In the genomic region with DNA sequence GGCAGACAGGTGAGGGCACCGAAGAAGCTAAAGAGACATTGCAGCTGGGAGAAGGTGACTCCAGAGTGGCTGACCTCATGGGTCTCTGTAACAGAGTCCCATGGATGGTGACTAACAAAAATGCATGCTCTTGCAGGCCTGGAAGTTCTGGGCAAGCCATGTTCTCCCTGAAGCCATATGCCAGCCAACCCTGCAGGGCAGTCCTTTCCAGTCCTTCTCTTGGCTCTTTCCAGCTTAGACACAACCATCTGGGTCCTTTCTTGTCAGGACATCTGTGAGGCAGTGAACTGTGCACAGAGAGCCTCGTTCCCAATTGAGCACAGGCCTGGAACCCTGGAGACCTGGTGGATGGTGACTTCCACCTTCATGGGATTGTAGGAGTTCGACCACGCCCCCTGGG, we compare ENCODE assay signal across 19 mouse cellular contexts. TPM values are rescaled to one million over a fixed set of nuclear protein-coding genes. Genes with fewer than 3 reads are reported as not detected.
A peak's percentile ranks its signal among the peaks of the same experiment; 100 is the strongest.
DNase-seq lines count a peak whose midpoint lies in the region; ATAC-seq and TF ChIP-seq lines count a peak whose summit lies in the region.
"Had no signal": no experiment of that assay in that cellular context is flagged by ENCODE, and none has a peak within 500 bp of the region (broad histone marks: within the 10 kb centered on the region; RNA-seq: fewer than 3 reads in every experiment).

No protein-coding gene starts in this region.

- H3K9ac ChIP-seq in forebrain, embryonic 11.5 days (ENCODE audit: low read length): no peak overlapping the region
- H3K9ac ChIP-seq: embryonic facial prominence, embryonic 12.5 days; forebrain, embryonic 12.5 days had no signal

- no peak overlapping the region for H3K4me2 ChIP-seq in forebrain, embryonic 11.5 days (ENCODE audit: low read depth, low read length, severe bottlenecking)
- H3K4me2 ChIP-seq: embryonic facial prominence, embryonic 12.5 days; forebrain, embryonic 12.5 days had no signal

- DNase-seq in cerebellum, adult 18-20 months: peak; percentile 28 to 48
- no peak for DNase-seq in cerebellum, adult 11 months
- peak; percentile 39 to 45 for DNase-seq in cerebellum, postnatal 10 days
- DNase-seq in cerebellum, postnatal 4 days (ENCODE audit: low spot score in 2 of 2): no peak
- DNase-seq in testis, postnatal 14 days (ENCODE audit: low spot score): no peak
- DNase-seq in forebrain, embryonic 11.5 days (ENCODE audit: low spot score): no peak
- DNase-seq: adrenal gland, adult 2 months; adrenal gland, postnatal 10 days; adrenal gland, postnatal 25 days; cerebellum, adult 11-12 months; cerebellum, postnatal 14 days had no signal

- no peaks in the 10 kb centered on the region for H3K9me3 ChIP-seq in forebrain, embryonic 11.5 days (ENCODE audit: control insufficient read depth, low read length)
- H3K9me3 ChIP-seq: embryonic facial prominence, embryonic 10.5 days; embryonic facial prominence, embryonic 12.5 days; forebrain, embryonic 12.5 days had no signal

- no peak overlapping the region for H3K27ac ChIP-seq in testis, adult 2 months (ENCODE audit: control insufficient read depth, insufficient read depth, low read depth, low read length)
- H3K27ac ChIP-seq in forebrain, embryonic 11.5 days (ENCODE audit: low read depth, low read length): no peak overlapping the region
- H3K27ac ChIP-seq: embryonic facial prominence, embryonic 10.5 days; embryonic facial prominence, embryonic 12.5 days; forebrain, embryonic 12.5 days had no signal

- ATAC-seq in forebrain, embryonic 11.5 days (replicated peaks; ENCODE audit: low FRiP score): no peak
- ATAC-seq: forebrain, embryonic 14.5 days; forebrain, embryonic 16.5 days had no signal

- no peaks in the 10 kb centered on the region for H3K27me3 ChIP-seq in testis, adult 2 months (ENCODE audit: control insufficient read depth, insufficient read depth, low read length)
- H3K27me3 ChIP-seq in forebrain, embryonic 11.5 days (ENCODE audit: control insufficient read depth, insufficient read depth, low read length): no peaks in the 10 kb centered on the region

- 80% methylated on average over 4 of the region's 4 CpGs for WGBS in forebrain, embryonic 11.5 days

- H3K4me1 ChIP-seq in testis, adult 2 months (ENCODE audit: control insufficient read depth, insufficient read depth, low read length): peaks cover 3% of the 10 kb centered on the region
- H3K4me1 ChIP-seq in forebrain, embryonic 11.5 days (replicated peaks; ENCODE audit: control insufficient read depth, insufficient read depth, low read length): no peaks in the 10 kb centered on the region
- H3K4me1 ChIP-seq: embryonic facial prominence, embryonic 10.5 days; embryonic facial prominence, embryonic 12.5 days; forebrain, embryonic 12.5 days had no signal

- TF ChIP-seq POLR2A in testis, adult 2 months (IDR thresholded peaks at IDR 0.05; ENCODE audit: control insufficient read depth, low read depth, low read length): no peak

- H3K36me3 ChIP-seq in testis, adult 2 months (ENCODE audit: control insufficient read depth, insufficient read depth, low read length): no peaks in the 10 kb centered on the region
- no peaks in the 10 kb centered on the region for H3K36me3 ChIP-seq in forebrain, embryonic 11.5 days (ENCODE audit: control insufficient read depth, insufficient read depth, low read length)
- H3K36me3 ChIP-seq: embryonic facial prominence, embryonic 10.5 days; embryonic facial prominence, embryonic 12.5 days; forebrain, embryonic 12.5 days had no signal

- no peak for TF ChIP-seq CTCF in testis, adult 2 months (IDR thresholded peaks at IDR 0.05; ENCODE audit: control insufficient read depth, insufficient read depth, insufficient replicate concordance, low read depth, low read length)

- H3K4me3 ChIP-seq in testis, adult 2 months (ENCODE audit: control insufficient read depth, low read depth, low read length): peak overlapping the region; percentile 76
- no peak overlapping the region for H3K4me3 ChIP-seq in forebrain, embryonic 11.5 days (ENCODE audit: low read depth, low read length)
- H3K4me3 ChIP-seq: embryonic facial prominence, embryonic 10.5 days; embryonic facial prominence, embryonic 12.5 days; forebrain, embryonic 12.5 days had no signal

RNA-seq across cellular contexts. Expression of a gene that starts 35.8 kb away (rescaled TPM):
- 14.1 and 16.6 TPM in 2 replicates for polyA plus RNA-seq in testis, adult 2 months (2012; rRNA removed)
- 102 and 103 TPM in 2 replicates for polyA plus RNA-seq in forebrain, embryonic 11.5 days (2014; fragmentation: Nextera tagmentation; extraction: Ambion mirVana)

RNA-seq across cellular contexts. Expression of a gene that starts 58.5 kb away (rescaled TPM):
- 0.36 and 0.53 TPM in 2 replicates for polyA plus RNA-seq in testis, adult 2 months (2012; rRNA removed)
- polyA plus RNA-seq in forebrain, embryonic 11.5 days (2014; fragmentation: Nextera tagmentation; extraction: Ambion mirVana): not detected in 2 replicates
- polyA plus RNA-seq: C2C12; embryonic facial prominence, embryonic 10.5 days; embryonic facial prominence, embryonic 12.5 days; embryonic facial prominence, embryonic 14.5 days; forebrain, embryonic 12.5 days; forebrain, embryonic 14.5 days; forebrain, embryonic 16.5 days had no signal

Comparison
In these comparisons a context has a peak if more than half of its experiments do, and no peak if none do; other contexts are left out.
1. DNase-seq: peak in cerebellum, adult 18-20 months (2 of 2) and cerebellum, postnatal 10 days (2 of 2); none in cerebellum, adult 11 months (single experiment), cerebellum, postnatal 4 days (0 of 2), testis, postnatal 14 days (single experiment) and forebrain, embryonic 11.5 days (single experiment).